Mouse (Mus musculus): Measurements from ENCODE around the gene Rftn2.

The Rftn2 gene

DNA sequence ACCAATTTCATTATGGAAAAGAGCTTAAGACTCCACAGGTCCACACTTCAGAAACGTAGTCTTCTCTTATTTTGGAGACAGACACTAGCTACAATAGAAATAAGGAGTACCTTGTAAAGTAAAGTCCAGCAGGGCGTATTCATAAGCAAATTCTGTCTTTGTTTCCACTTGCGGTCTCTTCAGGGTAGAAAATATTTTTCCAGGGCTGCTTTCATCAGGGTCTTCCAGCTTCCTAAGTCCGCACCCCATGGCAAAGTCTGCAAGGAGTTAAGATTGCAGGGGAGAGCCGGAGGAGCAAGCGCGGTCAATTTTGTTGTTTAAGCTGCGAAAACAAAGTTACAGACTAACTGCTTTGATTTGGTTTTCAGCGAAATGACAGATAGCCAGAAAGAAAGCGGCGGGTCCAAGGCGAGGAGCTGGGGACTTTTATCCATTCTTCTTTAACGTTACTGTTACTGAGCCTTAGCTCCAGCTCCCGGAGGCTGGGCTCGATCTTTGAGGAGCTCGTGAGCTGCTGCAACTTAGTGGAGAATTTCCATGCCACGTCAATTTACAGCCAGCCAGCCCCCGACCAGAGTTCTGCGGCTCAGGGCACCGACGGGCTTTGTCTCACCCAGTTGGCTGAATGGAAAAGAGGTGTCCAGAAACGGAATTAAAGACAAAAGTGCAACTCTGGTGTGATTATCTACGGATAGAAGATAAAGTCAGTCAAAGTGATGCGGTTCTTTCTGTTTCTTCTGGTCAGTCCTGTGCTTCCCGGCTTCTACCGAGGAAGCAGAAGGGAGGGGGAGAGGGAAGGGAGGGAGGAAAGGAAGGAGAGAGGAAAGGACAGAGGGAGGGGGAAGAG is at the start of gene Rftn2:
Rftn2 (minus strand) TSS at position 772 of the 847 bp plus-strand sequence.
- DNase-seq (ENCODE audit: low read depth in 2 of 2, low spot score in 2 of 2): no peak

DNA sequence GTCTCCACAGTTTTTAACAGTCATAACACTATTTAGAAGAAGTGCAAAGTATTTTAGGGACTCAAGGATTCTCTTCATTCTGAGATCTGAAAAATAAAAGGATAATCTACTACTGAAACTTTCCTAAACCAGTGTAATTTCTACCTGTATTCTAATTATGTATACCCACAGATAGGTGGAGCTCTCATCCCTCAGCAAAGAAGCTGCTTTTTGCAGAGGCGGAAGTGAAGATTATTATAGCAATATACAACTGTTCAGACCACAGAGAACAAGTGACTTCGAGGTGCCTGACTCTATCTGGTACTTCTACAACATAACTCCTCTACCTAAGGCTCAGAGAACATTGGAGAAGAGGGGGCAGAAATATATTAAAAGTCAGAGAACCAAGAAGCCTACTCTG is 38.9 kb upstream of the Rftn2 start:
- no peak for DNase-seq (ENCODE audit: low read depth in 2 of 2, low spot score in 2 of 2)

DNA sequence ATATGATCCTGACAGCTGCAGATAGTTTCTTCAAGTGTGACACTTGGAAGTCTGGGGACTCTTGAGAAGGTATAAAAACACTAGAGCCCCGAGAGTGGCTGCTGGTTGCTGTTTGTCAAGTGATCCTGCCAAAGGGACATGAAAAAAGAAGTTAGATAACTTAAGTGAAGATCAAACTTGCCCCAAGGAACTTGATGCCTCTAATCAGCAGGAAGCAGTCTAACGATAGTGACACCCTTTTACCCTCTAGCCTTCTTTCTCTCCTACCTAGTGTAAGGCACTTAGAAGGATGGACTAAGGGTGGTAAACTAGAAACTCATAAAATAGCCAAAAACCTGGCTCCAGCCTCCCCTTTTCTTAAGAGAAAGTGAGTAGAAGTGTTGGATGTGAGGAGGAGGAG is 37.8 kb upstream of the Rftn2 start:
- DNase-seq (ENCODE audit: low read depth in 2 of 2, low spot score in 2 of 2): no peak

DNA sequence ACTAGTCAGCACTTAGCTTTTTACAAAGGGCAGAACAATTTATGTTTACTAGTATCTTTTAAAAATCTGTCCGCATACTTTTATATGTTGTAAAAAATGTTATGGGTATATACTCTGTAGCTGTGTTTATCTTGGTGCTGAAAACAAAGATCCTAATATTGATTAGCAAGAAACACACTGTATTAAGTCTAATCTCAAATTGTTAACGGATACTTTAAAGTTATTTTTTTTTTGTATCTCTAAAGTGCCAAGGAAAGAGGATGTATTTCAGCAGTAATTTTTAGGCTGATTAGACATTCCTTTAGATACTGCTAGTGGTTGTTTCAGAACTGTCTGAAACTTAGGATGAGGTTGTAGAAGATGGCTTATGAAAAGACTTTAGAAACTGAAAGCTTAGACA is 19.8 kb upstream of the Rftn2 start:
- DNase-seq (ENCODE audit: low read depth in 2 of 2, low spot score in 2 of 2): no peak

DNA sequence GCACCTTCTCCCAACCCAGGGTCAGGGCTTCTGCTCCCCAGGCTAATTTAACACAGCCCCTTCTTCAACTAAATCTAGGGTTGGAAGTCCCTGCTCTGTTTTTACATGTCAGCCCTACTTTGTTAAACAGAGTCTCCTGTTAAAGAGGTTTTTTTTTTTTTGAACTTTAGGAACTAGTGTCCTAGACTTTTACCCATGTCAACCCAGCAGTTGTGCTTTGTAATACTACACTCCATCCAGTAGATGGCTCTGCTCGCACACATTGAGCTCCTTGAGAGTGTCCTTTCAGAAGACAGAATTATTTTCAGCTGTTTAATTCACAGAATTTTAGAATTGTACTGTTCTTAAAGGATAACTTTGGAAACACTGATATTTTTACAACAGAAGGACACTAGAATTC is 12.7 kb upstream of the Rftn2 start:
- DNase-seq (ENCODE audit: low read depth in 2 of 2, low spot score in 2 of 2): peak in 1 of 2 experiments; percentile 45

DNA sequence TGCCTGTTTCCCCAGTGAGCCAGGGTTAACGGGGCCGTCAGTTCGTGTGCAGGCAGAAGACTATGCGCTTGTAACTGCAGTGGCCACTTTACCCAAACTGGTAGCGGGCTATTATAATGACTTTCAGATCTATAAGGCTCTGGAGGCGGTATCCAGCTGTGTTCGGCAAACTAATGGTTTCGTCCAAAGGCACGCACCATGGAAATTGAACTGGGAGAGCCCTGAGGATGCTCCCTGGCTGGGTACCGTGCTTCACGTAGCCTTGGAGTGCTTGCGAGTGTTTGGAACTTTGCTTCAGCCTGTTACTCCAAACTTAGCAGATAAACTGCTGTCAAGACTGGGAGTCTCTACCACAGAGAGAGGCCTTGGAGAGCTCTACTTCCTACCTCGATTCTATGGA is 11.9 kb upstream of the Rftn2 start:
- no peak for DNase-seq (ENCODE audit: low read depth in 2 of 2, low spot score in 2 of 2)

DNA sequence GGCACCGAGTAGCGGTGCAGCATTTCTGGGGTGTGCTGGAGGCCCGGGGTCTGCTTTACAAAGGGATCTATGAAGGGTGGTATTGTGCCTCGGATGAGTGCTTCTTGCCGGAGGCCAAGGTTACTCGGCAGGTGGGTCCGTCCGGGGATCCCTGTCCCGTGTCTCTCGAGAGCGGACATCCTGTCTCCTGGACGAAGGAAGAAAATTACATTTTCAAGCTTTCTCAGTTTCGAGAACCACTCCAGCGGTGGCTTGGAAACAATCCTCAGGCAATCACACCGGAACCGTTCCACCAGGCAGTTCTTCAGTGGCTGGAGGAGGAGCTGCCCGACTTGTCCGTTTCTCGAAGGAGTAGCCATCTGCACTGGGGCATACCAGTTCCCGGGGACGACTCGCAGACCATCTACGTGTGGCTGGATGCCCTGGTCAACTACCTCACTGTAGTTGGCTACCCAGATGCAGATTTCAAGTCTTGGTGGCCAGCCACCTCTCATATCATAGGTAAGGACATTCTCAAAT is 11.1 kb upstream of the Rftn2 start:
- DNase-seq (ENCODE audit: low read depth in 2 of 2, low spot score in 2 of 2): no peak

DNA sequence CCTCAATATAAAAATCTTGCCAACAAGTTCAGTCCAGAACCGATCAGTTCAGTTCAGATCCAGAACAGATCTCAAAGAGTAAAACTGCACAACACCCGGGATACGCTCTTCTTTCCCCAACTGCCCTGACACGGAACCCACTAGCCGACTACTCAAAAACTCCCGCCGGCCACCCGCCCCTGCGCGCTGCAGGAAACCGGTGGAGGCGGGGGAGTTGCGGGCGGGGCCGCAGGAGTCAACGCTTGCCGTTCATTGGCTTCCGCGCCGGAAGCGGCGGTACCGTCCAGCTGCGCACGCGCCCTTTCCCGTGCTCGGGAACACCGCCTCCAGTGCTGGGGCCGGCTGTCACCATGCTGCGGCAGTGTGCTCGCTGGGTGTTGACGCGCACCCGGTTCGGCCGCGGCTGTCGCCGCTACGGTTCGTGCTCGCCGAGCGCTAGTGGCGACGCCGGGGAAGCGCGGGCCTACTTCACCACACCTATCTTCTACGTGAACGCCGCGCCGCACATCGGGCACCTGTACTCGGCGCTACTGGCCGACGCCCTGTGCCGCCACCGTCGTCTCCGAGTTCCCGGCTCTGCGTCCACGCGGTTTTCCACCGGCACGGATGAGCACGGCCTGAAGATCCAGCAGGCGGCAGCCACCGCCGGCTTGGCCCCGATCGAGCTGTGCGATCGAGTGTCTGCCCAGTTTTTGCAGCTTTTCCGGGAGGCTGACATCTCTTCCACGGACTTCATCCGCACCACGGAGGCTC is 10.5 kb upstream of the Rftn2 start, which contains the start of gene Mars2:
Mars2 (plus strand) TSS at position 288 of the 753 bp plus-strand sequence.
- DNase-seq (ENCODE audit: low read depth in 2 of 2, low spot score in 2 of 2): peak; percentile 90

DNA sequence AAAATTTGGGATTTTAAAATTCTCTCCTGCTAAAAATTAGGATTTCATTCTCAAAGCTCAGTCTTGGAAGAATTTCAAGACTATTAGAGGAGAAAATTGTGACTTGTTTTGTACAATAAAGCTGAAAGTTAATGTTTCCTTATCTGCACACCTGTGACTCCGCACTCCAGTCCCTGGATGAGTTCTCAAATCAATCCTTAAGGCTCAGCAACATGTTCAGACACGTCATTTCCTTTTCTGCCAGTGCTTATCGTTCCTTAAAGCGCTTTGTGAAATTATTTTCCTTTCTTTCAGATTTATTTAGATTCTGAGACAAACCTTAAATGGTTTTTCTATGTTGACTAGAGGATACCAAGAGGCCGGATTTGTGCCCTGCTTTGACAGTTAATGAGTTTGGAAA is 9.9 kb upstream of the Rftn2 start:
- DNase-seq (ENCODE audit: low read depth in 2 of 2, low spot score in 2 of 2): no peak

DNA sequence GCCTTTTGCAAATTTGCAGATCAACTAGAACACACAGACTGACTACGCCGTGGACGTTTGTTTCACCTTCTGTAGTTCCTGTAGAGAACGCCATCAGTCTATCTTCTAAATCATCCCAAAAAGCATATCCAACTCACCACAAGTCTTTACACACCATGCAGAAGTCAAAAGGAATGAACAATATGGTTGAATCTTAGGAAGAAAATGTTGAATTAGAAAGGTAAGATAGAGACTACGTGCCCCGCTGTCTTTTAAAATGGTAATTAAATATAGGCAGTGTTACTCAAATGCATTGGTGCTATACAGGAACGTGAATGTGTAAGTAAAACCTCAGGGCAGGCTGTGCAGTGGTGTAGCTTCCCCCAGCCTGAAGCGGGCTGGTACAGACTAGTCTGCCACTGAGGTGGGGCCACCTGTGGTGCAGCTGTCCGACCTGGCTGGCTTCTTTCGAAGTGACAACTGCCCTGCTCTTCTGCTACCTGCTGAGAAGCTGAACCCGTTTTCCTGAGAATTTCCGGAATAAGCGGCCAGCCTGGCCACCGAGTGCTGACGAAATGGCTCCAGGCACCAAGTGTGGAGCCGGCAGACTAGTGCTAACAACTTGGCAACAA is 8.4 kb upstream of the Rftn2 start:
- no peak for DNase-seq (ENCODE audit: low read depth in 2 of 2, low spot score in 2 of 2)

DNA sequence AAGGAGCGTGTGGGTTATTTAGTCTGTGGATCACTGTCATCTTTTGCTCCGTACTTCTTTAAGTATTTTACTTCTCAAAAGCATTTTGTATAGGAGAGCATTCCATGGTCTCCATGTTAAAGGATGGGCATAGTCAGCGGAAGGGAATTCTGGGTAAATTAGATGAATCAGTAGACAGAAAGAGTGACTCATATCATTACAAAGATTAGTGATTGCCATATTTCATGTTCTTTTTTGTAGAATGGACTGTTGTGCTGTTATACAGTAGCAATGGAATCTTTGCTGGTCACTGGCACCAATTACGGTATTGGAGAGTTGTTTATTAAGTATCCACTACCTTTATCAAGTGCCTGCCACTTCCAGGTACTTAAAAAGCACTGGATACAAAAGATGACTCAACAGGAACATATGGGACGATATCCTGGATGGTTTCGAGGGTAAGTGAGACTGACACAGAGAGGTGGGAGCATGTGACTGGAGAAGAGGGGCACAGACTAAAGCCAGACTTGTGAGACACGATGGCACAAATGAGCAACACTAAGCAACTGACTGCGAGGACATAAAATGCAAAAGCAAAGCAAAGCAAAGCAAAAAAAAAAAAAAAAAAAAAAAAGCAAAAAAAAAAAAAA is 1.8 kb upstream of the Rftn2 start:
- no peak for DNase-seq (ENCODE audit: low read depth in 2 of 2, low spot score in 2 of 2)

DNA sequence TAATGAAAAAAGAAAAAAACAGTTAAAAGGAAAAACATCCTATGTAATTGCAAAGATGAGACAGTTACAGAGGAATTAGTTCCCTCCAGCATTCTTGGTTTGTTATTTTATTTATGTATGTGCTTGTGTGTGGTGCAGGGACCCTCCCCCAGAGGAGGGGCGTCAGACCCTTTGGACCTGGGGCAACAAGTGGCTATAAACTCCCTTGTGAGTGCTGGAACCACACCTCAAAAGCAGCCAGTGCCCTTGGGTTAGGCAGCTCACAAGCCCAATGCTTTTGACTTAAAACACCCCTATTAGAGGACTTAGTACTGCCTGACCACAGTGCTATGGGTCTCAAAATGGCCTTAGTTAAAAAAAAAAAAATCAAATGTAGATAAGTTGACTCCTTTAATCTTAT is 794 bp upstream of the Rftn2 start:
- no peak for DNase-seq (ENCODE audit: low read depth in 2 of 2, low spot score in 2 of 2)

DNA sequence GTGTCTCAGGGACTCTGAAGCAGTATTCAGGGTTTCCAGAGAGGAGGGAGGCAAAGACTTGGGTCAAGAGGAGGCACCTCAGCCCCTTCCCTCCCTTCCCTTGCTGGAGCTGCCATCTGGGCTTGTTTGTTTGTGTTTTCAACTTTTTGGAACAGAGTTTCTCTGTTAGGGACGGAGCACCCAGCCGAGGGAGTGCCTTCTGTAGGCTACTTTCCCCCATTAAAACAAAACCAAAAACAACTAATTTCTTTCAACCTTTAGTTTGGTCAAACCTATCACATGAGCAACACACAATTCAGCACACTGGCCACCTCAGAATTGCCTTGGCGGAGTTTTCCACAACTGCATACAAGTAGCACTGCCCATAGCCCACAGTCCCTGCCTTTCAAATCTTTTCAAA is 1.2 kb downstream of the Rftn2 start:
- no peak for DNase-seq (ENCODE audit: low read depth in 2 of 2, low spot score in 2 of 2)

DNA sequence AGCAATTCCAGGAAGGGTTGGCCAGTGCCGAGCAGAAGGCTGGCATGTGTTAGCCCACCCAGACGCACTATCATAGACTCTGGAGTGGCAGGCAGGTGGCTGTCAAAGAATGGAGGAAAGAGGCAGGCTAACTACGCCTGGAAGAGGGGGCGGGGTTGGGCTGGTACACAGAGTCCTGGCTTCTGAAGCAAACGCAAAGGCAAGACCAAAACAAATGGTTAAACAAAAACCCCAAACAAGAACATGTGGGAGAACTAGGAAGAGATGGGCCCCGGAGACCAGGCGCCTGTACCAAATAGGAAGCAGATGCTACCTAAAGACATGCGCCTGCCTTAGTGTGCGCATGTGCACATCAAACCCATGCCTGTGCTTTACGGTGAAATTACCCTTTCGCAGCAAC is 2.5 kb downstream of the Rftn2 start:
- DNase-seq (ENCODE audit: low read depth in 2 of 2, low spot score in 2 of 2): no peak

DNA sequence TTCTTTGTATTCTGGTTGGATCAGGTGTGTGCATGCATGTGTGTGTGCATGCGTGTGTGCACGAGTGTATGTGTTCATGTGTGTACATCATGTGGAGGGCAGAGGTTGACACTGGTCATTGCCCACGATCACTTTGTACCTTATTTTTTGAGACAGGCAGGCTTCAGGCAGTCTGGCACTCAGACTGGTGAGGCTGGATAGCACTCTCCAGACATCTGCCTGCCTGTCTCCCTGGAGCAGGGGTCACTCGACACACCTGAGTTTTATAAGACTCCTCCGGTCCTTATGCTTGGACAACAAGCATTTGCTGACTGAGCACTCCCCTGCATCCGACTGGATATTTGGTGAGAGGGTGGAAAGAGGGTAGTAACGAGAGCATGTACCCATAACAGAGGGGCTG is 3.6 kb downstream of the Rftn2 start:
- DNase-seq (ENCODE audit: low read depth in 2 of 2, low spot score in 2 of 2): no peak

DNA sequence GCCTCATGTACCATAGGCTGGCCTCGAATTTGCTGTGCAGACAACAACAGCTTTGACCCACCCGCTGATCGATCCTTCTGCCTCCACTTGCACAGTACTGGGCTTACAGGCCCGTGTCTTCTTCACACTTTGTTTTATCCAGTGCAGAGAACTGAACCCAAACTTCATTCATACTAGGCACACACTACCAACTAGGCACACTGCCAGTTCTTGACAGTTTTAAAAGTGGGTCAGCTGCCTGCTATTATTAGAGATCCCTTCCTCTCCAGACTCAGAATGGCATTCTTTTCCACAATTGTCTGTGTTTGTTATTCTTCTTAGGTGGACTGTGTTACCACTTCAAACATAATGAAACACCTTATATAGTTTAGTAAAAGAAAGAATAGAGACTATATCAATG is 5.2 kb downstream of the Rftn2 start:
- no peak for DNase-seq (ENCODE audit: low read depth in 2 of 2, low spot score in 2 of 2)

DNA sequence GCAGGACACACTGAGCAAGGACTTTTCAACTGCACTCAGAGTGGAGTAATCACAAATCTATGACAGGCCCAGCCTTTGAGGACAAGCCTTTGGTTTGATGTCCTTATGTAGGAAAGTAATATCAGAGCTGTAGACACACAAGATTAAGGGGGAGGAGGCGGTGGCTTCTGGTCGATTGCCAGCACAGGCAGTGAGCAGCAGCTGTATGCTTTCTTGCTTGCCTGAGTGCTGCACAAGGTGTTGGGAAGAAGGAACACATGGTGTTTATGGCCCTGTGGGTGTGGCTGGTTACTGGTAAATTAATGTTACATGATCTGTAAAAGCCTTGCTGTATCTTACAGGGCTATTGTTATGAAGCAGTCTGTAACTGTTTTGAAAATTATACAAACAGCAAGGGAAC is 9.4 kb downstream of the Rftn2 start:
- no peak for DNase-seq (ENCODE audit: low read depth in 2 of 2, low spot score in 2 of 2)

DNA sequence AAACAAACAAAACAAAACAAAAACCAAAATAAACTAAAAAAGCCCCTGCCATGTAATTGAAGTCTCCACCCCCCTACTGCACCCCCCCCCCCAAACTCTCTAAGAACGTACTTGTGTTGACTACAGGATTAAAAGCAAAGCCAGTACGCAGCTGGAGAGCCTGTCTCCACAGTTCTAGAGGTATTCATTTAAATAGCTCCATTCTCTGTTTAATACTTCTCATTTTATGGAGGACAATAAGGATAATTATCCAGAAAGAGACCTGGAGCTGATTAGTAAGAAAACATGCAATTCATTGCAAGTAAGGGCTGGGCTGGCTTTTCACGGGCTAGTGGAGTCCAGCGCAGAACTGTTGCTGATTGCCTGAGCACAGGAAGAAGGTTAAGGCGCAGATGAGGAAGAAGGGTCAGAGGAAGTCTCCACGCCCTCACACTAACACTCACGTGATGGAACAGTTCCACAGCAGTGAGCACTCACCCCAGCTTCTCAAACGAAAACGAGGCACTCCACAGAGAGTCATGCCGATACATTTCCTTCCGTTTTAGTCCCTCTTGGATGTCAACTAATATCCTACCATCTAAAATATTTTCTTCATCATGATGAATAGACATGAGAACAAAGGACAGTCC is 11.3 kb downstream of the Rftn2 start:
- peak; percentile 25 to 44 for DNase-seq (ENCODE audit: low read depth in 2 of 2, low spot score in 2 of 2)

DNA sequence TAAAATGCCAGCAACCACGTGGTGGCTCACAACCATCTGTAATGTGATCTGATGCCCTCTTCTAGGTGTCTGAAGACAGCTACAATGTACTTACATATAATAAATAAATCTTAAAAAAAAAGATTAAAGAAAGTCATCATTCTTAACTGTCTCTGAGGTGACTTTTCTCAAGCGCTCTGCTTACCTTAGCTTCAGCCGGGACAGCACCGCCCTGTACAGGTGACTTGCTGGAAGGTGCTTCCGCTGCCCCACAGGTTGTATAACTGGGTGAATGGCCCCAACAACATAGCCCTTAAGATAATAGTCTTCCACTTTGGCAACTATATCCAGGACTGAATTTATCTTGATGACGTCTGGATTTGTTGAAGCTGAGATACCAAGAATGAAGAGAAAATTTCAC is 12.6 kb downstream of the Rftn2 start:
- DNase-seq (ENCODE audit: low read depth in 2 of 2, low spot score in 2 of 2): no peak

DNA sequence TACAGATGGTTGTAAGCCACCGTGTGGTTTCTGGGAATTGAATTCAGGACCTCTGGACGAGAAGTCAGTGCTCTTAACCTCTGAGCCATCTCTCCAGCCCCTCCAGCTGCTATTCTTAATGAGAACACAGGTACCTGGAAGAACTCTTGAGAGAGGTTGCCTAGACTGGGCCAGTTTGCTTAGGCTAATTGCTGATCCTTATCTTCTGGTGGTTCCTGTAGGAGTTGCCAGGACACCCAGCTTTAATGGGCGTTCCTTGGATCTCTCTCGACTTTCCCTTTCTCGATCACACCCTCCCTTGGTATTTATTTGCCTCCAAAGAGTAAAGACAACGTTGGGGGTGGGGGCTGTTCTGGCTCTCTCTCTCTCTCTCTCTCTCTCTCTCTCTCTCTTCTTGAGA is 13.1 kb downstream of the Rftn2 start:
- no peak for DNase-seq (ENCODE audit: low read depth in 2 of 2, low spot score in 2 of 2)

DNA sequence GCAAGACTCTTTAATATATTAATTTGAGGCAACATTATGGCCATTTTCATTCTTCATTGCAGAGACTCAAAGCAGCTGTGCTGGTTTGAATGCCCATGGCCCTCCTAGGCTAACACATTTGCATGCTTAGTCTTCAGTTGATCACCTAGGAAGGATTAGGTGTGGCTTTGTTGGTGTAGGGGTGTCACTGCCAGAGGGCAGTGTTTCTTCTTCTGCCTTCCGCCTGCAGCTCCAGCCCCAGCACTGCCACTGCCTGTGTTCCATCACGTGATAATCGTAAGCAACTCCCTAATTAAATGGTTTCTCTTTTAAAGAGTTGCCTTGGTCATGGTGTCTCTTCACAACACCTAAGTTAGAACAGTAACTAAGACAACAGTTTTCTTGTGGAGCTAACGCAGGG is 13.8 kb downstream of the Rftn2 start:
- DNase-seq (ENCODE audit: low read depth in 2 of 2, low spot score in 2 of 2): no peak
